Mouse (Mus musculus): ENCODE measurements around the gene Tbx2. TPM values are rescaled to one million over a fixed set of nuclear protein-coding genes. Genes with fewer than 3 reads are reported as not detected.

The Tbx2 gene
- polyA plus RNA-seq, 1 experiment from 2014 or later = 0.65 TPM

- Histone ChIP-seq H3K4me3 (peak overlapping the region; percentile 45), H3K36me3 (no peaks in the 10 kb centered on the region), H3K9me3 (no peaks in the 10 kb centered on the region), H3K4me1 (peaks cover 35% of the 10 kb centered on the region), H3K9ac (replicated peaks) (peak overlapping the region; percentile 46; the same call in 1 of the 2 replicates), H3K4me2 (replicated peaks) (peak overlapping the region; percentile 84), H3K27ac (replicated peaks) (no peak overlapping the region), H3K27me3 (peaks cover 96% of the 10 kb centered on the region)
- WGBS = under 1% methylated on average over 18 of the region's 18 CpGs
- ATAC-seq (ENCODE audit: low FRiP score, low read depth) = peak; percentile 68
Observed at GRCm38 (mm10) chr11:85843347-85843692, 11.0 kb downstream of the Tbx2 start.

GRCm38 (mm10) chr11:85844144-85844965, 12.0 kb downstream of the Tbx2 start:
- H3K4me1 ChIP-seq = peaks cover 41% of the 10 kb centered on the region
- peak; percentile 48 for ATAC-seq (ENCODE audit: low FRiP score, low read depth)
- peaks cover 89% of the 10 kb centered on the region for H3K27me3 ChIP-seq
- under 1% methylated on average over 54 of the region's 54 CpGs for WGBS
- H3K4me3 ChIP-seq = peak overlapping the region; percentile 45
- peak overlapping the region; percentile 84 for H3K4me2 ChIP-seq (replicated peaks)
- H3K9ac ChIP-seq (replicated peaks) = peak overlapping the region; percentile 46
- no peaks in the 10 kb centered on the region for H3K9me3 ChIP-seq
- no peaks in the 10 kb centered on the region for H3K36me3 ChIP-seq
- H3K27ac ChIP-seq (replicated peaks) = 0 out of 2 replicates have a peak overlapping the region, but pooled peaks have one; percentile 11

GRCm38 (mm10) chr11:85844971-85845370, 12.6 kb downstream of the Tbx2 start:
- peaks cover 87% of the 10 kb centered on the region for H3K27me3 ChIP-seq
- H3K4me2 ChIP-seq (replicated peaks) = peak overlapping the region; percentile 84
- ATAC-seq (ENCODE audit: low FRiP score, low read depth) = no peak
- no peaks in the 10 kb centered on the region for H3K36me3 ChIP-seq
- H3K4me3 ChIP-seq = no peak overlapping the region
- H3K27ac ChIP-seq (replicated peaks) = no peak overlapping the region
- no peaks in the 10 kb centered on the region for H3K9me3 ChIP-seq
- no peak overlapping the region for H3K9ac ChIP-seq (replicated peaks)
- WGBS = 37% methylated on average over 5 of the region's 5 CpGs
- peaks cover 41% of the 10 kb centered on the region for H3K4me1 ChIP-seq

- H3K9ac ChIP-seq (replicated peaks) = no peak overlapping the region
- peaks cover 34% of the 10 kb centered on the region for H3K4me1 ChIP-seq
- no peaks in the 10 kb centered on the region for H3K36me3 ChIP-seq
- ATAC-seq (ENCODE audit: low FRiP score, low read depth) = no peak
- WGBS = 50% methylated on average over 5 of the region's 5 CpGs
- peaks cover 83% of the 10 kb centered on the region for H3K27me3 ChIP-seq
- no peak overlapping the region for H3K4me3 ChIP-seq
- H3K4me2 ChIP-seq (replicated peaks) = no peak overlapping the region
- no peaks in the 10 kb centered on the region for H3K9me3 ChIP-seq
- H3K27ac ChIP-seq (replicated peaks) = no peak overlapping the region
Observed at GRCm38 (mm10) chr11:85845921-85846320, 13.6 kb downstream of the Tbx2 start.

- H3K36me3 ChIP-seq = no peaks in the 10 kb centered on the region
- H3K9me3 ChIP-seq = no peaks in the 10 kb centered on the region
- H3K9ac ChIP-seq (replicated peaks) = no peak overlapping the region
- 56% methylated on average over 4 of the region's 4 CpGs for WGBS
- H3K4me2 ChIP-seq (replicated peaks) = no peak overlapping the region
- ATAC-seq (ENCODE audit: low FRiP score, low read depth) = no peak
- H3K4me1 ChIP-seq = peaks cover 33% of the 10 kb centered on the region
- no peak overlapping the region for H3K4me3 ChIP-seq
- H3K27me3 ChIP-seq = peaks cover 77% of the 10 kb centered on the region
- no peak overlapping the region for H3K27ac ChIP-seq (replicated peaks)
Observed at GRCm38 (mm10) chr11:85846509-85846908, 14.2 kb downstream of the Tbx2 start.

- Histone ChIP-seq H3K4me2 (replicated peaks) (peak overlapping the region; percentile 56), H3K9me3 (no peaks in the 10 kb centered on the region), H3K4me3 (peak overlapping the region; percentile 28), H3K4me1 (peaks cover 12% of the 10 kb centered on the region), H3K27ac (replicated peaks) (no peak overlapping the region), H3K27me3 (peaks cover 52% of the 10 kb centered on the region), H3K9ac (replicated peaks) (0 out of 2 replicates have a peak overlapping the region, but pooled peaks have one; percentile 47), H3K36me3 (no peaks in the 10 kb centered on the region)
- 0 out of 2 replicates have a peak, but pooled peaks have one; percentile 27 for ATAC-seq (ENCODE audit: low FRiP score, low read depth)
- WGBS = 1% methylated on average over 21 of the region's 21 CpGs
Observed at GRCm38 (mm10) chr11:85849037-85849436, 16.7 kb downstream of the Tbx2 start.

GRCm38 (mm10) chr11:85850233-85850632, 17.9 kb downstream of the Tbx2 start, which contains the start of gene Gm11444:
TSS of gene Gm11444 (minus strand) at chr11:85850333.
- H3K4me2 ChIP-seq (replicated peaks) = peak within 1 kb of the TSS; percentile 56
- ATAC-seq (ENCODE audit: low FRiP score, low read depth) = no peak
- no peaks in the 10 kb centered on the region for H3K36me3 ChIP-seq
- no peak within 1 kb of the TSS for H3K9ac ChIP-seq (replicated peaks)
- H3K27ac ChIP-seq (replicated peaks) = no peak within 1 kb of the TSS
- no peak within 1 kb of the TSS; the same call in 1 of the 2 replicates for H3K4me3 ChIP-seq
- no peaks in the 10 kb centered on the region for H3K9me3 ChIP-seq
- peaks cover 40% of the 10 kb centered on the region for H3K27me3 ChIP-seq
- 80% methylated on average over 6 of the region's 6 CpGs for WGBS
- peaks cover 6% of the 10 kb centered on the region; the same call in 1 of the 2 replicates for H3K4me1 ChIP-seq

GRCm38 (mm10) chr11:85850758-85851157, 18.4 kb downstream of the Tbx2 start:
- Histone ChIP-seq H3K9me3 (no peaks in the 10 kb centered on the region), H3K4me2 (replicated peaks) (no peak overlapping the region), H3K27me3 (peaks cover 38% of the 10 kb centered on the region), H3K4me1 (peaks cover 6% of the 10 kb centered on the region; the same call in 1 of the 2 replicates), H3K4me3 (no peak overlapping the region), H3K36me3 (no peaks in the 10 kb centered on the region), H3K27ac (replicated peaks) (no peak overlapping the region), H3K9ac (replicated peaks) (no peak overlapping the region)
- 40% methylated on average over 6 of the region's 6 CpGs for WGBS
- ATAC-seq (ENCODE audit: low FRiP score, low read depth) = no peak

- Histone ChIP-seq H3K4me1 (peaks cover 13% of the 10 kb centered on the region), H3K36me3 (no peaks in the 10 kb centered on the region), H3K4me3 (no peak overlapping the region), H3K4me2 (replicated peaks) (0 out of 2 replicates have a peak overlapping the region, but pooled peaks have one; percentile 15), H3K9me3 (no peaks in the 10 kb centered on the region), H3K27me3 (peaks cover 13% of the 10 kb centered on the region), H3K27ac (replicated peaks) (peak overlapping the region; percentile 50), H3K9ac (replicated peaks) (no peak overlapping the region)
- WGBS = 10% methylated on average over 6 of the region's 6 CpGs
- peak; percentile 66 for ATAC-seq (ENCODE audit: low FRiP score, low read depth)
Observed at GRCm38 (mm10) chr11:85857997-85858698, 25.8 kb downstream of the Tbx2 start.

GRCm38 (mm10) chr11:85864363-85864762, 32.0 kb downstream of the Tbx2 start:
- no peak overlapping the region for H3K27ac ChIP-seq (replicated peaks)
- H3K4me3 ChIP-seq = no peak overlapping the region
- no peak overlapping the region for H3K9ac ChIP-seq (replicated peaks)
- no peak for ATAC-seq (ENCODE audit: low FRiP score, low read depth)
- no peaks in the 10 kb centered on the region for H3K9me3 ChIP-seq
- H3K4me1 ChIP-seq = no peaks in the 10 kb centered on the region
- WGBS = 40% methylated on average over 7 of the region's 7 CpGs
- no peak overlapping the region for H3K4me2 ChIP-seq (replicated peaks)
- peaks cover 7% of the 10 kb centered on the region; the same call in 1 of the 2 replicates for H3K27me3 ChIP-seq
- H3K36me3 ChIP-seq = no peaks in the 10 kb centered on the region

GRCm38 (mm10) chr11:85876059-85876788, 43.9 kb downstream of the Tbx2 start:
- Histone ChIP-seq H3K36me3 (no peaks in the 10 kb centered on the region), H3K4me2 (replicated peaks) (no peak overlapping the region), H3K9ac (replicated peaks) (no peak overlapping the region), H3K27me3 (peaks cover 30% of the 10 kb centered on the region), H3K4me1 (no peaks in the 10 kb centered on the region), H3K9me3 (no peaks in the 10 kb centered on the region), H3K27ac (replicated peaks) (no peak overlapping the region), H3K4me3 (no peak overlapping the region)
- no peak for ATAC-seq (ENCODE audit: low FRiP score, low read depth)
- 60% methylated on average over 24 of the region's 24 CpGs for WGBS

Data from midbrain, embryonic 12.5 days (tissue).